Mouse (Mus musculus) midbrain, embryonic 11.5 days (tissue): ENCODE measurements around the gene Tenm4. TPM values are rescaled to one million over a fixed set of nuclear protein-coding genes. Genes with fewer than 3 reads are reported as not detected.

Experiments used
- ATAC-seq: fragments of 200-750 bp; cut with Nextera tagmentation; 2 replicates; pipeline ENCODE4 v1.8.0; 2017; ENCODE audit warnings: moderate TSS enrichment, moderate library complexity; ENCODE audit not compliant: low FRiP score
- DNase-seq: peaks from one replicate; pipeline ENCODE4 v3.0.0; 2015; ENCODE audit warnings: low spot score; ENCODE audit errors: missing footprints
- H3K27ac ChIP-seq: fragments of 300-500 bp; sonication (generic); 2 replicates; pipeline ENCODE4 v1.5.1; 2014; ENCODE audit warnings: low read depth, low read length
- H3K27me3 ChIP-seq: fragments of 300-500 bp; sonication (generic); 2 replicates; pipeline ENCODE4 v1.6.1; 2014; ENCODE audit warnings: mild to moderate bottlenecking, low read length, moderate library complexity, mixed read lengths; ENCODE audit not compliant: control insufficient read depth, insufficient read depth
- H3K36me3 ChIP-seq: fragments of 300-500 bp; sonication (generic); 2 replicates; pipeline ENCODE4 v1.6.1; 2014; ENCODE audit warnings: mild to moderate bottlenecking, low read length, moderate library complexity, mixed read lengths; ENCODE audit not compliant: control insufficient read depth, insufficient read depth
- H3K4me1 ChIP-seq: fragments of 300-500 bp; sonication (generic); 2 replicates; pipeline ENCODE4 v1.6.1; 2014; ENCODE audit warnings: low read length; ENCODE audit not compliant: control insufficient read depth, insufficient read depth
- H3K4me2 ChIP-seq: fragments of 300-500 bp; sonication (generic); 2 replicates; pipeline ENCODE4 v1.6.1; 2014; ENCODE audit warnings: mild to moderate bottlenecking, moderate library complexity
- H3K4me3 ChIP-seq: fragments of 300-500 bp; sonication (generic); 2 replicates; pipeline ENCODE4 v1.5.1; 2014; ENCODE audit warnings: low read depth, low read length
- H3K9ac ChIP-seq: fragments of 300-500 bp; sonication (generic); 2 replicates; pipeline ENCODE4 v1.6.1; 2014; ENCODE audit warnings: low read length
- H3K9me3 ChIP-seq: fragments of 300-500 bp; sonication (generic); 2 replicates; pipeline ENCODE4 v1.6.1; 2016; ENCODE audit warnings: low read length; ENCODE audit not compliant: control insufficient read depth
- WGBS: fragments of 180-500 bp; shearing (Covaris S2); extraction: QIAGEN DNeasy Blood & Tissue Kit; methylation state at CpG from one replicate; pipeline ENCODE4 v1.1.7; 2014; 5-methylcytosine and 5-hydroxymethylcytosine counted together
- polyA plus RNA-seq: library from polyadenylated mRNA; unstranded; fragments of >200 nt; fragmentation: Nextera tagmentation; extraction: Ambion mirVana; gene quantifications from 2 replicates; pipeline ENCODE4 v1.2.1, GENCODE M21; 2014

Gene Tenm4
- polyA plus RNA-seq, 1 experiment from 2014 or later: 24.8 TPM

DNA sequence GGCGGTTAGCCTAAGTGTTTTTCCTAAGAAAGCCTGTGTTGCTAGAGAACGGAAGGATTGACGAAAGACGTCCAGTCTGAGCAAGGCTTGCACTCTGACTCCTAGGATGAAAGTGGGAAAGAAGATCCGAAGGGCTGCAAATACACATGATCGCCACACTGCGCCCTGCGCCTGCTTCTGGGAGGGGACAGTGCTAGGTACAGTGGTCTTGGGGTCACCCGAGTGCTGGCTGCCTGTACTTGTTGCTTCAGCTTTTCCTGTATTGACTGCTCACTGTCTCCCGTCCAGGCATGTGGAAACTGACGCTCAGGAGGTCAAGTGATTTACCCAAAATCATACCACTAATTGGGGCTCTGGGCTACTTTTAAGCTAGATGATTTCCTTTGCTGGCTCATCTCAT lies 107.3 kb downstream of the Tenm4 start:
- Histone ChIP-seq H3K4me1 (peaks cover 13% of the 10 kb centered on the region), H3K9ac (no peak overlapping the region), H3K36me3 (no peaks in the 10 kb centered on the region), H3K4me2 (no peak overlapping the region), H3K27ac (no peak overlapping the region), H3K4me3 (no peak overlapping the region), H3K9me3 (no peaks in the 10 kb centered on the region; the same call in 1 of the 2 replicates), H3K27me3 (no peaks in the 10 kb centered on the region; the same call in none of the 2 replicates)
- DNase-seq (peak; percentile 89), ATAC-seq (peak; percentile 69)
- 59% methylated on average over 11 of the region's 11 CpGs for WGBS

DNA sequence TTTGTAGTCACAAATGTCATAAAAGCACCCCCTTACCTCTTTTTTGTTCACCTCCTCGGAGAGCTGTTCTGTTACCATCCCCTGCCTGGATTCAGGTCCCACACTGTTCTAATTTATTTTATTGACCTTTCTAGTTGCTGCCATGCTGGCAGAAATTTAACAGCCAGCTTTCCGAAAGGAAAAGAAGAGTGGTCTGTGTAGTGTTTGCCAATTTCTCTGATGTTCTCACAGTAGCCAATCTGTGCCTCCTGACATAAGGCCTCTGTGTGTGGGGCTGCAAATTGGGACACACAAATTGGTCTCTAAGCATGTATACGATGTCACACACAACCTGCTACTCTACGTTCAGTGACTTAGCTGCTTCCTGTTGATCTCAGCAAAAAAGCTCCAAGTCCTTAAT lies 109.7 kb downstream of the Tenm4 start:
- no peaks in the 10 kb centered on the region for H3K9me3 ChIP-seq
- no peak overlapping the region for H3K9ac ChIP-seq
- DNase-seq (no peak), ATAC-seq (no peak)
- peaks cover 13% of the 10 kb centered on the region for H3K4me1 ChIP-seq
- H3K36me3 ChIP-seq: no peaks in the 10 kb centered on the region
- no peak overlapping the region for H3K27ac ChIP-seq
- H3K27me3 ChIP-seq: no peaks in the 10 kb centered on the region; the same call in 1 of the 2 replicates
- 88% methylated on average over 4 of the region's 4 CpGs for WGBS
- no peak overlapping the region for H3K4me2 ChIP-seq
- no peak overlapping the region for H3K4me3 ChIP-seq

DNA sequence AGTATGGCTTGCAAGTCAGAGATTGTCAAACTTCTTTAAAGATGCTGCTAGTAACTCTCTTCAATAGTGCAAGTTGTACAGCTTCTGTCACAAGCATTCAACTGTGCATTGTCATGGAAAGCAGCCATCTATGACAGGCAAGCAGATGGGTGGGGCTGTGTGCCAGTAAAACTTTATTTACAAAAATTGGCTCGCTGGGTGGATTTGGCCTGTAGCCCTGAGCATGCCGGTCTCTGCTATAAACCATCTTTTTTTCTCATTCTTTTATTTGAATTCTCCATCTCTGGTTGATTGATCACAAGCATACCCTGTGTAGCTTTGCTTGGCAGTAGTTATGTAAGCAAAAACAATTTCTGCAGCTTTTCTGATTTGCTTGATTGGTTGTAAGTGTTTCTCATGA lies 119.5 kb downstream of the Tenm4 start:
- Histone ChIP-seq H3K4me2 (no peak overlapping the region), H3K4me3 (no peak overlapping the region), H3K27me3 (no peaks in the 10 kb centered on the region), H3K9ac (no peak overlapping the region), H3K9me3 (no peaks in the 10 kb centered on the region), H3K4me1 (0 out of 2 replicates have a peak, but pooled peaks cover 2% of the 10 kb centered on the region), H3K27ac (no peak overlapping the region), H3K36me3 (no peaks in the 10 kb centered on the region)
- DNase-seq (no peak), ATAC-seq (no peak)
- 73% methylated on average over 2 of the region's 2 CpGs for WGBS

DNA sequence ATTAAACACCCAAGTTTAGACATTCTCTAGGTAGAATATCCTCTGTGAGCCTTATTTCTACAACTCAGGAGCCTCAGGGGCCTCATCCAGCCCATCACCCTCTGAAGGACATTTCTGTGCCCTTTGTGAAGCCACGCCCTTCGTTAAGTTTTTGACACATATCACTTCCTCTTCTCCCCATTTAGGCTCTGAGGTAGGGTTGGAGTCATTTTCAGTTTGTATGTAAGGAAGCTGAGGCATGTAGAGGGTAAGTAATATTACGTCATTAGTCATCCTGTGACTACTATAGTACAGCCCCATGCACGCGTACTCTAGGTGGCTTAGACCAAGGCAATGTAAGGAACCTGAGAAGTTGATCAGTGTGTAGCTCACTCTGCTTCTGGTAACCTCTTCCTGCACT lies 124.9 kb downstream of the Tenm4 start:
- 93% methylated on average over 5 of the region's 5 CpGs for WGBS
- no peak overlapping the region for H3K27ac ChIP-seq

DNA sequence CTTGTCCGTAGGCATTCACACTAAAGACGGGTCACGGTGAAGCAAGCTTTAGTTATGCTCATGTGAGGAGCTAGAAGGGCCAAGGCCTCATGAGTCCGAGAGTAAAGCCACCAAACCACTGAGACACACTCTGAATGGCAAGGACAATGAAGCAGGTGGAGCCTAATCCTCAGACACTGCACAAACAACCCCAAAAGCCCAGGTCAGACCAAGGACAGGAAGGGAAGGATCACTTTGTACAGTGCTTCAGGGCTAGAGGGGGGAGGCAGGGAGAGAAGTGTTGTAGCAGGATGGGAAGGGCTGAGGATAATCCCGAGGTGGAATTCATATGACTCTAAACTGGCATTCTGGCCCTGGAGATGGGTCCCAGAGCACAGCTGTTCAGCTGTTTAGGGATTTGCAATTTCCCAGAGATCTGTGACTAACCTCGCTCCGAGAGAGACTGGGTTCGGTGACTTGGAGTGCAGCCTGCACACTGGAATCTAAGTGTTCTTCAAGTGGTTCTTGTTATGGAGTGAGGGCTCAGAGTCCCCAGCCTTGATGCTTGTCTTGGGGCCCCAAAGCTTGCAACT lies 129.9 kb downstream of the Tenm4 start:
- no peak overlapping the region for H3K9ac ChIP-seq
- 71% methylated on average over 8 of the region's 8 CpGs for WGBS
- DNase-seq (no peak), ATAC-seq (no peak)
- no peaks in the 10 kb centered on the region; the same call in 1 of the 2 replicates for H3K4me1 ChIP-seq
- H3K27ac ChIP-seq: no peak overlapping the region
- H3K27me3 ChIP-seq: no peaks in the 10 kb centered on the region
- H3K4me2 ChIP-seq: no peak overlapping the region
- no peaks in the 10 kb centered on the region for H3K36me3 ChIP-seq
- H3K4me3 ChIP-seq: no peak overlapping the region
- H3K9me3 ChIP-seq: no peaks in the 10 kb centered on the region

More for the DNA sequence above, 124.9 kb downstream of the Tenm4 start:
- Histone ChIP-seq H3K4me3 (no peak overlapping the region), H3K36me3 (no peaks in the 10 kb centered on the region), H3K4me1 (peaks cover 2% of the 10 kb centered on the region; the same call in 1 of the 2 replicates), H3K27me3 (no peaks in the 10 kb centered on the region), H3K9me3 (no peaks in the 10 kb centered on the region), H3K4me2 (no peak overlapping the region), H3K9ac (no peak overlapping the region)
- no peak for DNase-seq
- ATAC-seq: no peak

DNA sequence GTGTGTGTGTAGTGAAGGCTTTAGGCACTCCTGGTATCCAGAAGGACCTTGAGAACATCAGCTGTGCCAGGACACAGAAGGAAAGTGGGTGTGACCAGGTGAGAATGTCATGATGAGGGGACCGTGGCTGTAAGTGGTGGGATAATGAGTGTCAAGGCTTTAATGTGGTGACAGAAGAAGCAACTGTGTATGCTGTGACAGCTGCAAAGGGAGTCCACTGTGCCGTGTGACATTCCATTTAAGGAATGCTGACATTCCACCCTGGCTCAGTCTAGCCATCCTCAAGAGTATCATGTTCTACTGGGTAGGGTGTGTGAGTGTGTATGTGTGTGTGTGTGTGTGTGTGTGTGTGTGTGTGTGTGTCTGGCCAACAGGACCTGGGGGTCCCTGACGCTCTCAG lies 130.8 kb downstream of the Tenm4 start:
- Histone ChIP-seq H3K27me3 (no peaks in the 10 kb centered on the region), H3K4me2 (no peak overlapping the region), H3K4me3 (no peak overlapping the region), H3K36me3 (no peaks in the 10 kb centered on the region), H3K9ac (no peak overlapping the region), H3K9me3 (no peaks in the 10 kb centered on the region), H3K4me1 (no peaks in the 10 kb centered on the region; the same call in 1 of the 2 replicates), H3K27ac (no peak overlapping the region)
- WGBS: 76% methylated on average over 3 of the region's 3 CpGs
- DNase-seq (peak; percentile 76), ATAC-seq (no peak)

DNA sequence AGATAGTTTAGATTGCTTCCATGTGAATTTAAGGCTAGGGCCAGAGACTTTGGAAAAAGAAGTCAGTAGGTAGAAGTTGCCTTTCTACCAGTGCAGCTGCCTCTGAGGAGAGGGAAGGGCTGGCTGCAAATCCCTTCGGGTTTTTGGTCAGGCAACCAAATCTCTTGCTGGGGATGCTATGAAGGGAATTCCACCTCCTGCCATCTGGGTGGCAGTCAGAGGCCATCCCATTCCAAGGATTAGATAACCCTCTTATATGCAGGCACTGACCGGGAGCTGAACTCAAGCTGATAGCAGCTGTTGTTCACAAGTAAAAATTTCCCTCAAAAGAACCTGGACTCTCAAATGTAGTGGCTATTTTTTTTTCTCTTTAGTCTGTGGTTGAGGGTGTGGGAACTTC lies 132.9 kb downstream of the Tenm4 start:
- Histone ChIP-seq H3K4me3 (no peak overlapping the region), H3K9me3 (no peaks in the 10 kb centered on the region), H3K4me2 (no peak overlapping the region), H3K9ac (no peak overlapping the region), H3K27ac (no peak overlapping the region), H3K4me1 (peaks cover 3% of the 10 kb centered on the region; the same call in 1 of the 2 replicates), H3K27me3 (no peaks in the 10 kb centered on the region), H3K36me3 (no peaks in the 10 kb centered on the region)
- ATAC-seq (no peak), DNase-seq (peak; percentile 72)
- WGBS: 14% methylated on average over 2 of the region's 2 CpGs

DNA sequence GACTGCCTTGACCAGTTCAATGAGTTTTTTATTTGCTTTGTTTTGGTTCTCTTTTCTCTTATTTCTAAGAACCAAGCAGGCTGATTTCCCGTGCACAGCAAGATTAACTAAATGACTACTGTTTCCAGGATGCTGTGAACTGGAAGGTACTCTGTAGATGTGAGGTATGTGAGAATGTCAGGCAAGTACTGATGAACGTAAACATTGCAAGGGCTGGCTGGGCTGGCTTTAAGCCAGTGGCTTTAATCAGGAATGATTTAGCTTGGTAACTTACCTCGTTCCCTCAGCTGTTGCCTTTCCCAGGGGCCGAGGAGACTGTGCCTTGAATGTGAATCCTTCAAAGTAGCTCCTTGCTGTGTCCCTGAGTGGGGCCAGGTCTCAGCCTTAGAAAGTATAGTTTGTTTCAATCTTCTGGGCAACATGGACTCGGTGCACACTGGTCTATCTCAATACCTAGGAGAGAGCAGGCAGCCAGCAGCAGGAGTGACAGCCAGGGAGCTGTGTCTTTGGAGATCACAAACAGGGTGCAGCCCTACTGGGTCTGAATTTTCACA lies 134.4 kb downstream of the Tenm4 start:
- 74% methylated on average over 5 of the region's 5 CpGs for WGBS
- Histone ChIP-seq H3K9ac (no peak overlapping the region), H3K27me3 (no peaks in the 10 kb centered on the region), H3K4me3 (no peak overlapping the region), H3K4me2 (no peak overlapping the region), H3K36me3 (no peaks in the 10 kb centered on the region), H3K4me1 (peaks cover 3% of the 10 kb centered on the region; the same call in 1 of the 2 replicates), H3K27ac (no peak overlapping the region), H3K9me3 (no peaks in the 10 kb centered on the region)
- DNase-seq (peak; percentile 61), ATAC-seq (no peak)

DNA sequence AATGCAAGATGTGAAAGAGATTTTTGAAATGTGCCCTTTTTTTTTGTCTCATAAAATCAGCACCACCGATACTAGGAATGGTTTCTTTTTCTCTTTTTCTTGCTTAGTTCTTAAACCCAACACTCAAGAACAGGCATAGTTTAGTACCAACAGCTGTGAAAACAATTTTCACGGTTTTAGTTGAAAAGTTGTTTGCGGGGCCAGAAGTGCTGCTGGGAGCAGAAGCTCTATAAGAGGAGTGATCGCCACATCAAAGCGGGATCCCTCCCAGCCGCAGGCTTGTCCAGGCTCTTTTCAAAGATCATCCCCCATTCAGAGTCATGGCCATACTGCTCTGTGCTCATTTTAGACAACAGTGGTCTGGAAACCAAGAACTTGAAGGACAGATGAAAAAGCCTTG lies 137.1 kb downstream of the Tenm4 start:
- H3K36me3 ChIP-seq: no peaks in the 10 kb centered on the region
- no peak overlapping the region for H3K4me2 ChIP-seq
- no peaks in the 10 kb centered on the region for H3K9me3 ChIP-seq
- DNase-seq (peak; percentile 86), ATAC-seq (0 out of 2 replicates have a peak, but pooled peaks have one; percentile 49)
- 0 out of 2 replicates have a peak, but pooled peaks cover 3% of the 10 kb centered on the region for H3K4me1 ChIP-seq
- no peaks in the 10 kb centered on the region for H3K27me3 ChIP-seq
- H3K9ac ChIP-seq: no peak overlapping the region
- no peak overlapping the region for H3K4me3 ChIP-seq
- WGBS: 46% methylated on average over 6 of the region's 6 CpGs
- H3K27ac ChIP-seq: no peak overlapping the region
